In genomic region chr6:19579421-19579820, GRCm38 (mm10) we compare ENCODE assay signal across 27 mouse cellular contexts.
DNase-seq lines count a peak whose midpoint lies in the region; ATAC-seq and TF ChIP-seq lines count a peak whose summit lies in the region.
"Had no signal": no experiment of that assay in that cellular context is flagged by ENCODE, and none has a peak within 500 bp of the region (broad histone marks: within the 10 kb centered on the region; RNA-seq: fewer than 3 reads in every experiment).

No protein-coding gene starts in this region.

- H3K9ac ChIP-seq in hindbrain, embryonic 16.5 days (ENCODE audit: low read depth, low read length), result no peak overlapping the region
- no peak overlapping the region for H3K9ac ChIP-seq in hindbrain, embryonic 13.5 days
- no peak overlapping the region for H3K9ac ChIP-seq in neural tube, embryonic 15.5 days (replicated peaks)
- H3K9ac ChIP-seq: forebrain, embryonic 15.5 days; heart, embryonic 12.5 days; intestine, embryonic 15.5 days; liver, postnatal 0 days; stomach, embryonic 15.5 days had no signal

- no peak overlapping the region for H3K4me3 ChIP-seq in hindbrain, embryonic 16.5 days (ENCODE audit: low read length)
- H3K4me3 ChIP-seq in hindbrain, embryonic 13.5 days, result no peak overlapping the region
- H3K4me3 ChIP-seq in neural tube, embryonic 15.5 days (replicated peaks), result no peak overlapping the region
- H3K4me3 ChIP-seq in thymus, adult 2 months (ENCODE audit: control insufficient read depth, insufficient read depth, low read length), result no peak overlapping the region
- H3K4me3 ChIP-seq: forebrain, embryonic 15.5 days; heart, embryonic 12.5 days; intestine, embryonic 15.5 days; layer of hippocampus, adult 2 months; stomach, embryonic 15.5 days had no signal

- ATAC-seq in hindbrain, embryonic 16.5 days, result peak; percentile 84
- no peak for ATAC-seq in hindbrain, embryonic 13.5 days (ENCODE audit: low FRiP score)
- ATAC-seq in neural tube, embryonic 15.5 days (ENCODE audit: low FRiP score), result peak; percentile 50; the same call in 1 of the 2 replicates
- ATAC-seq: CD4-positive, CD25-positive, alpha-beta regulatory T cell, adult 4 months; forebrain, embryonic 15.5 days; intestine, embryonic 15.5 days; liver, postnatal 0 days; lung, postnatal 0 days had no signal

- no peak overlapping the region for H3K27ac ChIP-seq in hindbrain, embryonic 16.5 days (ENCODE audit: low read depth, low read length)
- H3K27ac ChIP-seq in hindbrain, embryonic 13.5 days, result no peak overlapping the region
- H3K27ac ChIP-seq in neural tube, embryonic 15.5 days (replicated peaks), result no peak overlapping the region
- no peak overlapping the region for H3K27ac ChIP-seq in thymus, adult 2 months (ENCODE audit: control insufficient read depth, insufficient read depth, low read length)
- H3K27ac ChIP-seq: forebrain, embryonic 15.5 days; intestine, embryonic 15.5 days; layer of hippocampus, adult 2 months; macrophage; stomach, embryonic 15.5 days had no signal

- H3K36me3 ChIP-seq in hindbrain, embryonic 16.5 days (ENCODE audit: control insufficient read depth, insufficient read depth, low read length), result no peaks in the 10 kb centered on the region
- no peaks in the 10 kb centered on the region for H3K36me3 ChIP-seq in hindbrain, embryonic 13.5 days
- no peaks in the 10 kb centered on the region for H3K36me3 ChIP-seq in neural tube, embryonic 15.5 days
- H3K36me3 ChIP-seq in thymus, adult 2 months (ENCODE audit: control insufficient read depth, insufficient read depth, low read length), result no peaks in the 10 kb centered on the region
- H3K36me3 ChIP-seq: forebrain, embryonic 15.5 days; heart, embryonic 12.5 days; intestine, embryonic 15.5 days; stomach, embryonic 15.5 days had no signal

- H3K27me3 ChIP-seq in hindbrain, embryonic 16.5 days (replicated peaks; ENCODE audit: control insufficient read depth, insufficient read depth, low read length), result no peaks in the 10 kb centered on the region
- no peaks in the 10 kb centered on the region for H3K27me3 ChIP-seq in hindbrain, embryonic 13.5 days
- H3K27me3 ChIP-seq in neural tube, embryonic 15.5 days (replicated peaks), result no peaks in the 10 kb centered on the region
- no peaks in the 10 kb centered on the region for H3K27me3 ChIP-seq in thymus, adult 2 months (ENCODE audit: control insufficient read depth, insufficient read depth, low read length)
- H3K27me3 ChIP-seq: forebrain, embryonic 15.5 days; heart, embryonic 12.5 days; intestine, embryonic 15.5 days; stomach, embryonic 15.5 days had no signal

- no peak for TF ChIP-seq POLR2A in thymus, adult 2 months (IDR thresholded peaks at IDR 0.05; ENCODE audit: control insufficient read depth, extremely low read depth, insufficient read depth, low read length, poor library complexity)

- H3K4me2 ChIP-seq in hindbrain, embryonic 16.5 days (ENCODE audit: low read length), result no peak overlapping the region
- H3K4me2 ChIP-seq in hindbrain, embryonic 13.5 days, result no peak overlapping the region
- H3K4me2 ChIP-seq in neural tube, embryonic 15.5 days, result no peak overlapping the region
- H3K4me2 ChIP-seq: forebrain, embryonic 15.5 days; heart, embryonic 12.5 days; intestine, embryonic 15.5 days; liver, embryonic 11.5 days; stomach, embryonic 15.5 days had no signal

- intact Hi-C loops in left cerebral cortex, postnatal 25 days (cut with DNase I), result no loop called here

- no peak for TF ChIP-seq CTCF in thymus, adult 2 months (IDR thresholded peaks at IDR 0.05; ENCODE audit: borderline replicate concordance, control insufficient read depth, extremely low read depth, insufficient read depth, low read length, poor library complexity)

- WGBS in hindbrain, embryonic 16.5 days, result 65% methylated on average over 1 of the region's 1 CpGs
- 57% methylated on average over 1 of the region's 1 CpGs for WGBS in hindbrain, embryonic 13.5 days
- WGBS in neural tube, embryonic 15.5 days, result 65% methylated on average over 1 of the region's 1 CpGs
- 75% methylated on average over 1 of the region's 1 CpGs for WGBS in thymus, adult 2 months

- DNase-seq in neural tube, embryonic 10.5 days (ENCODE audit: extremely low spot score, low spot score), result no peak
- DNase-seq in cerebellum, adult 9-10 months, result peak; percentile 100
- DNase-seq in telencephalon, adult 2 months (ENCODE audit: low read depth, low spot score), result peak; percentile 0
- no peak for DNase-seq in thymus, adult 2 months
- no peak for DNase-seq in left cerebral cortex, postnatal 25 days (ENCODE audit: low spot score in 2 of 2)
- DNase-seq: adrenal gland, postnatal 14 days; gastrocnemius, postnatal 14 days; heart, adult 11 months; heart, postnatal 10 days; kidney, adult 9 months; kidney, postnatal 14 days; layer of hippocampus, postnatal 36 days; liver, postnatal 0 days; retina, postnatal 1 day; right cerebral cortex, postnatal 4 days had no signal

- no peaks in the 10 kb centered on the region for H3K9me3 ChIP-seq in hindbrain, embryonic 16.5 days (ENCODE audit: control insufficient read depth, low read length)
- no peaks in the 10 kb centered on the region for H3K9me3 ChIP-seq in hindbrain, embryonic 13.5 days
- no peaks in the 10 kb centered on the region for H3K9me3 ChIP-seq in neural tube, embryonic 15.5 days (replicated peaks)
- H3K9me3 ChIP-seq: forebrain, embryonic 15.5 days; heart, embryonic 12.5 days; intestine, embryonic 15.5 days; stomach, embryonic 15.5 days had no signal

- no peaks in the 10 kb centered on the region for H3K4me1 ChIP-seq in hindbrain, embryonic 16.5 days (ENCODE audit: control insufficient read depth, insufficient read depth, low read depth, low read length)
- H3K4me1 ChIP-seq in hindbrain, embryonic 13.5 days (replicated peaks), result no peaks in the 10 kb centered on the region
- no peaks in the 10 kb centered on the region for H3K4me1 ChIP-seq in neural tube, embryonic 15.5 days
- no peaks in the 10 kb centered on the region for H3K4me1 ChIP-seq in thymus, adult 2 months (replicated peaks; ENCODE audit: control insufficient read depth, insufficient read depth, low read length)
- H3K4me1 ChIP-seq: forebrain, embryonic 15.5 days; heart, embryonic 12.5 days; intestine, embryonic 15.5 days; stomach, embryonic 15.5 days had no signal

Comparison
In these comparisons a context has a peak if more than half of its experiments do, and no peak if none do; other contexts are left out.
1. DNase-seq: peak in cerebellum, adult 9-10 months (single experiment) and telencephalon, adult 2 months (single experiment); none in neural tube, embryonic 10.5 days (single experiment), thymus, adult 2 months (single experiment) and left cerebral cortex, postnatal 25 days (0 of 2).